Mouse (Mus musculus): ENCODE data around the gene Il31.

The Il31 gene

DNA sequence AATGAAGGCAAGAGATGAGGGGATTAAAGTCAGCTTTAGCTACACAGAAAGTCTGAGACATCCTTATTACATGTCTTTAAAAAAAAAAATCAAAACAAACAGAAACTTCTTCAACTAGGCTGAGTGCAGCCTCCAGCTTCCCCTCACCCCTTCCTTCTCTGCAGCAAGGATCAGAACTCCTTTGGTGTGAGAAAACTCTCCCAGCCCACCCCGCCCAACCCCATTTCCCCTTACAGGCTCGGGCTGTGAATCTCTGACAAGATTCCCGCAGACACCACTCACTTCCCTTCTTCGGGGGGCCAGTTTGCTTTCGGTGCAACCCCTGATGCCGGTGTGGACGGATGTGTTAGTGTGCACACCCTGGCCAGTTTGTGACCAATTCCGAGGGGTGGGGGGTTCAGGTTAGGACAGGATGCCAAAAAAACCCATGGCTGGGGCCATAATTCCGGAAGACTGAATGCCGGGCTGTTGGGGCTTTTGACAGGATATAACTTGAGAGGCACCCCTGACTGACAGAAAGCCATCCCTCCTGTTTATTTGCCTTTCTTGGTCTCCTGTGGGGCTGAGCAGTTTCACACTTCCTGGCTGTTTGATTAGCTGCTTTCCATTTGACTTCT lies 18.4 kb downstream of the Il31 start:
- peak; percentile 26 to 32 for DNase-seq

- peak; percentile 43 to 44 for DNase-seq
These were observed 24.7 kb downstream of the Il31 start for GRCm38 (mm10) chr5:123464638-123465037.

DNA sequence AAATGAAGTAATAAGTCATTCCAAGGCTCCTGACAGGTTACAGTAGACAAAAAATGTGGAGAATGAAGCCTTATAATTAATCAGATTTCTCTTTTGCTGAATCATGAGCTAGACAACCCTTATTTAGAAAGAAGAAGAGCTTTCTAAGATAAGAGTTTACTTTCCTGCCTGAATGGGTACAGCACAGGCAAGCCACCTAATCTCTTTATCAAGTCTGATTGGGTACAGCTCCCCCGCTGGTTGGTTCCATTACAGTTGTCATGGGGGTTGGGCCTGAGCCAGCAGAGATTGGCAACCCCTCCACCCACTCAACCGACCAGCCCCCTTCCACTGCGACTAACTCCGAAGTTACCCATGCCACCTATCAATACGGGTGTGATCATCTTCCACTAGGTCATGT lies 27.9 kb downstream of the Il31 start:
- peak in 1 of 2 experiments; percentile 13 for DNase-seq

DNA sequence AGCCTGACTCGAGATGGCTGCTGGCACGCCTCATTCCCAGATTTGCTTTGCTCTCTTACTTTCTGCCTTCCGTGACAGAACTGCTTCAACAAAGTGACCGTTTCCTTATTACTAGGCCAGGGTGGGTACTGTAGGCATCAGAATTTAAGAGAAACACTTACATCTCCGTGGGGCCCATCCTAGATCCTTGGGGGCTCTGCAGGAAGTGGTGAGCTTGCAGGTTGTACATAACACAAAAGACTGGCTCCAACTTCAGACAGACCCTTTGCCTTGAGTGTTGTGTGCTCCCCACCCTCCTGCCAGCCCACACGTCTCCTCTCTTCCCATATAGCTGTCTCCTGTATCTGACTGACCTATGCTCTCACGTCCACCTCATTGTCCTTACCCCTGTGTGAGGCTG lies 37.4 kb downstream of the Il31 start:
- no peak for DNase-seq

DNA sequence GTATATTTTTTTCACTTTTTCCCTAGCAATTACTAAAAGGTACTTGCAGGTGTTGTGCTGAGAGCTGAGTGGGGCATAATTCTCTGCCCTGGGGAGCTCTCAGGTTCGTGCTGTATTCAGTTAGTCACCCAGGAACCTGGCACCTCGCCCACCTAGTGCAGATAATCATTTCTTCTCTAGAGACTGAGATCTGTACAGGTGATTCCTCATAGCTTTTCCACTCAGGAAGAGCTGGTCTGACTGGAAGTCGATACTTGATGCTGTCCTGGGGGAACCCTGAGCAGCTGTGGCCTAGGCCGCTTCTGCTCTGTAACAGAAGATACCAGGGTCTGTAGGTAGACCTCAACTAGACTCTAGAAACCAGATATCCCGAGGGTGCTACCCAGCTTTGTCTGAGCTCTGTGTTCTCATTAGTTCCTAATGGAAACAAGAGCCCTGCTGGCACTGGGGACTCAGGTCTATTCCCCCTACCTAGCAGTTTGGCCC lies 44.4 kb downstream of the Il31 start:
- DNase-seq: no peak

DNA sequence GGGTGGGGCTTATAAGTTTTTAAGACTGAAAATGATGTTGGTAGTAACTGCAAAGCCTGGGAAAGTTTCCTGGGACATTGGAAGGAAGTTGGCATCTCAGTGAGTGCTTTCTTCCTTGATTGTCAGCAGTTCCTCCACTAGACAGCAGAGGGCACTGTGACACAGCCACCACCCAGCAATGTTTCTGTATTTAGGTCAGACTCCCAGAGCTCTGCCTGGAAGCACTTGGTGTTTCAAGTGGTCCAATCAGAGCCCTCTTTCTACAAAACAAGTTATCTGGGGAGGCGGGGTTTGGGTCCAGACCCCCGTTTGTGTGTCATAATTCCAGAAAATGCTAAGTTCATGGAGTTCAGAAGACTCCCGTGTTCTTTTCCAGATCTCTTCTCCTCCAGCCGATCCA lies 45.2 kb downstream of the Il31 start:
- DNase-seq: peak; percentile 73

DNA sequence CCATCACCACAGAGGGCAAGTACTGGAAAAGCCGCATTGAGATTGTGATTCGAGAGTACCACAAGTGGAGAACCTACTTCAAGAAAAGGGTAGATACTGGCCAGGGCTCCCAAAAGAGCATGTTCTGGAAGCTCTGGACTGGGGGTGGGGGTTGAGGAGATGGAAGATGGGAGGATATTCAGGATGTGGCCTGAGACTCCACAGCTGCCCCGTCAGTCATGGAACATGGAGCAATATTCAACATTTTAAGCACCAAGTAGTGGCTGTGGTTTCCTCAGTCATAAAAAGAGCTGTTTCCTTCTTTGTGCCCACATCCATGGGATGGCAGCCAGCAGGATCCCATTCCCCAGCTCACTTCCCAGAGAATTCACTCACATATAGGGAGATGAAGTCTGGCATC lies 47.0 kb downstream of the Il31 start:
- no peak for DNase-seq

DNA sequence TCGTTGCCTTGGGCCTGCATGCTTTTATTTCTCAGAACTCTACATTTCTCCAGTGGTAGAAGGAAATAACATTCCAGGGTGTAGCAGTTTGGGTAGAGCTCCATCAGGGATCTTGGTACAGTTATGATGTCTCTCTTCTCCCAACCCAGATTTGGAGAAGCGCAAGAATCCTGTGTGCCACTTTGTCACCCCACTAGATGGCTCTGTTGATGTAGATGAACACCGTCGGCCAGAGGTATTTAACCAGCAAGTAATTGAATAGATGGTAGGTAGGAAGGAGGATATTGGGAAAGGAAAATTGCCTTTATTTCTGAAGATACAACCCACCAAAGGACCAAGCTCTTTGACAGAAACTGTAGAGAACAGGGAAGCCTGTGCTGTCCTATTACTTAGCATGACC lies 48.6 kb downstream of the Il31 start:
- no peak for DNase-seq

GRCm38 (mm10) chr5:123439941-123440340 lies 49.3 kb downstream of the Il31 start:
- DNase-seq: peak; percentile 18 to 21

DNA sequence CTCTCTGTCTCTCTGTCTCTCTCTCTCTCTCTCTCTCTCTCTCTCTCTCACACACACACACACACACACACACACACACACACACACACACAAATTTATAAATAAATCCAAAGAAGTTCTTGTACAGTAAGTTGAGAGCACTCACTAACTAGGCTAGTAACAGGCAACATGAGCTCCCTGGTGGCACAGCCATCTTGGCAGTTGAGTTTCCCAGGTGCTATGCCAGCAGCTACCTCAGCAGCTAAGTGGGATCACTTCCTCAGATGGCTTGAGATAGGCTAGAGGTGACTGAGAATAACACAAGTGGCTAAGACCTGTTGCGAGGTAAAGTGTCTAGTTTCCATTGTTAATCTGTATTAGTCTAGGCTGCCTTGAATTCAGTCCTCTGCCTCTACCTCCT lies 50.0 kb downstream of the Il31 start:
- DNase-seq: no peak

DNA sequence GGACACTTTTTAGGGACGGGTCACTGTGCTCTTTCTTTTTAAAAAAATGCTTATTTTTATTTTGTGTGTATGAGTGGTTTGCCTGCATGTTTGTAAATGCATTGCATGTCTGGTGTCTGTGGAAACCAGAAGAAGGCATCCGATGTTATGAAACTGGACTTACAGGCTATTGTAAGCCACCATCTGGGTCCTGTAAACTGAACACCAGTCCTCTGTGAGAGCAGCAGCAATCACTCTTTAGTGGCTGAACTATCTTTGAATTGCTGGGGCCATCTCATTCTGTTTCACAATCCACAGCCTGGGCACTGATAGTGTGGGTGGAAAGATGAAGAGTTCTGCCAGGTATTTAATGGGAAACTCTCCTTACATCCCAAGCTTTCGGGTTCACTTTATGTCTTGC lies 50.9 kb downstream of the Il31 start:
- DNase-seq: no peak

GRCm38 (mm10) chr5:123436780-123437175 lies 52.5 kb downstream of the Il31 start:
- DNase-seq: peak; percentile 66 to 72

DNA sequence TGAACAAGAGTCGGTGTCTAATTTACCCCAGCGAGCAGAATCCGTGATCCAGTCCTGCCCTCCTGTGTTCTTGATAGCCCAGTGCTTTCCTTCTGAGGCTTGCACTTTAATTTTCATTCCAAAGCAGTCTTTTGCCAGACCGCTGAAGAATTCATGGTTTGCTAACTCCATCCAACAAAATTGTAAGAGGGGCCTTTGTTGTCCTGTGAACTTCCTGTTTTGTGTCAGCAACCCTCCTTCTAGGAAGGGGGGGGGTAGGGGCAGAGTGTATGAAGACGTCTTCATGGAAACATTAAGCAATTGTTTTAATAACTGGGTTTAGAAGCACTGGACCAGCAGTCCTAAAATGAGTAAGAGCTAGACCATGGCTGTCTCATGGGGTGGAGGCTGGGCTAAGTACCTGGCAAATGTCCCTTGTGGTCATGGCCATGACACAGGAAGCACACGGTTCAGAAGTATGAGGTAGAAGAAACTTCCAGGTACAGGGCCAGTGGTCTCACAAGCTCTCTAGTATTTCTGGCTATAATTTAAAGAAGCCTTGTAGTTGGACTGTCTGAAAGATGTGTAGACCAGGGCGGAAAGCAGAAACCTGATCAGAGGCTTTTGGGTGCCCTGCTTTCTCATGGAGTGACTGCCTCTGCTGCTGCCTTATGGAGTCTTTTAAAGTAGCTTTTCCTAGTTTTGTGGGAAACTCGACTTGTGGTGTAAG lies 53.1 kb downstream of the Il31 start:
- peak; percentile 9 to 17 for DNase-seq

DNA sequence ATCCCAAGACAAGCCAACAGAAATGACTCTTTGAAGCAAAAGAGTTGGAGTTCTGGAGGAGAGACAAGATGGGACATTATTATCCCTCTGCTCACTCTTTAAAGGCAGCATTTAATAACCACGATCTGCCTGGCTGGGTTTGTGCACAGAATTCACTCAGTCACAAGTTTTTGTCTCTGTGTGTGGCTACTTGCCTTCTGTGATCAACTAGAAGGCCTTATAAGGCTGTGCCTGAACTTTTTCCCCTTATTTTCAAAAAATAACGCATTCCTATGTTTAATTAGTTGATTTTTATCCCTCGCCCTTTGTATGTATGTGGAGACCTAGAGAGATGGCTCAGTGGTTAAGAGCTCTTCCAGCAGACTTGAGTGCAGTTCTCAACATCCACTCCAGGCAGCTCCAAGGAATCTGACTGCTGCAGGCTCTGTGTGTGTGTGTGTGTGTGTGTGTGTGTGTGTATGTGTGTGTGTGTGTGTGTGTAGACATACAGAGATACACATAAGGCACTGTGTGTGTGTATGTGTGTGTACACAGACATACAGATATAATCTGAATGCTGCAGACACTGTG lies 56.9 kb downstream of the Il31 start:
- DNase-seq: no peak

DNA sequence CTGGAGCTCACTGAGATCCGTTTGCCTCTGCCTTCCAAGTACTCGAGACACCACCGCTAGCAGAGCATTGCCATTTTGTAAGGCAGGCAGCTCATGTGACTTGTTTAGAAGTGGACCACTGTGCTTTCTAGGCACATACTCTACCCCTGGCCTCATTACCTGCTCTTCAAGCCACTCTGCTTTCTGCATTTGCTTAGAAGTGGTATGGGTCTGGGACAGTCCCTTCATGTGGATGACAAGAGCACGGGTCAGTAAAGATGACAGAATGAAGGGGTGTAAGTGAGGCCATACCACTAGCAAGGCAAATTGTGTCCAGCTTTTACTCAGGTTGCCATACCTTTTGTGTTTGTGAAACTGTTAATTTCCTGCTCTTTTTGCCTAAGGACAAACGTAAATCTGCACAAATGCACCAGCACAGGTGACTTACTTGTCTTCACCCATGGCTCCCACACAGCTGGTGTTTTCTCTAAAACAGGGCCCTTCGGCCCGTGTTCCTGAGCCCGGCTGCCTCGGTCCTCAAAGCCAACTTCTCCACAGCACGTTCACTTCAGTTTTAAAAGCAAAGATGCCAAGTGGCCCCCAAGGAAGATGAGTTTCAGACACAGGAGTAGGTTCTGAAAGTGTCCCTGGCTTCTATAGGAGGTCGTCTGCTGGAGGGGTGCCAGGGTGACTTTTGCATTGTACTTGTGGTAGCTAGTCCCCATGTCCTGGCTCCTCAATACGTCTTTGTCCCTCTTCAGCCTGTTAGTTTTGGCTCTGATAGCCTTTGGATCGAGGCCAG lies 57.6 kb downstream of the Il31 start:
- DNase-seq: no peak

Measured in B cell, adult 2 months (primary cell).